Mouse (Mus musculus) intestine, embryonic 16.5 days (tissue): ENCODE data around the gene Hdgf. TPM values are rescaled to one million over a fixed set of nuclear protein-coding genes. Genes with fewer than 3 reads are reported as not detected.
"Not testable (repeated sequence)": the region's sequence is repeated elsewhere in the genome, so short reads cannot be mapped to it uniquely, and the experiment has no call there.

ENCODE experiments used
- ATAC-seq: fragments of 200-750 bp; cut with Nextera tagmentation; 2 replicates; pipeline ENCODE4 v1.8.0; 2017; ENCODE audit warnings: moderate TSS enrichment, moderate library complexity
- H3K27ac ChIP-seq: fragments of 300-500 bp; sonication (generic); 2 replicates; pipeline ENCODE4 v1.5.1; 2014; ENCODE audit warnings: mild to moderate bottlenecking, low read length
- H3K27me3 ChIP-seq: fragments of 300-500 bp; sonication (generic); replicated peaks from 2 replicates; pipeline ENCODE4 v1.6.1; 2014; ENCODE audit warnings: low read length, control low read depth, mixed read lengths; ENCODE audit not compliant: control insufficient read depth, insufficient read depth
- H3K36me3 ChIP-seq: fragments of 300-500 bp; sonication (generic); 2 replicates; pipeline ENCODE4 v1.6.1; 2014; ENCODE audit warnings: low read length, control low read depth; ENCODE audit not compliant: control insufficient read depth, insufficient read depth
- H3K4me1 ChIP-seq: fragments of 300-500 bp; sonication (generic); 2 replicates; pipeline ENCODE4 v1.6.1; 2014; ENCODE audit warnings: low read length, control low read depth, mixed read lengths; ENCODE audit not compliant: control insufficient read depth, insufficient read depth
- H3K4me2 ChIP-seq: fragments of 300-500 bp; sonication (generic); 2 replicates; pipeline ENCODE4 v1.6.1; 2014; ENCODE audit warnings: low read depth, low read length, control low read depth
- H3K4me3 ChIP-seq: fragments of 300-500 bp; sonication (generic); 2 replicates; pipeline ENCODE4 v1.5.1; 2014; ENCODE audit warnings: mild to moderate bottlenecking, low read length
- H3K9ac ChIP-seq: fragments of 300-500 bp; sonication (generic); 2 replicates; pipeline ENCODE4 v1.6.1; 2014; ENCODE audit warnings: low read depth, low read length
- H3K9me3 ChIP-seq: fragments of 300-500 bp; sonication (generic); 2 replicates; pipeline ENCODE4 v1.6.1; 2016; ENCODE audit warnings: low read length, control low read depth; ENCODE audit not compliant: control insufficient read depth
- WGBS: fragments of 180-500 bp; shearing (Covaris S2); extraction: QIAGEN DNeasy Blood & Tissue Kit; methylation state at CpG from one replicate; pipeline ENCODE4 v1.1.7; 2014; 5-methylcytosine and 5-hydroxymethylcytosine counted together
- polyA plus RNA-seq: library from polyadenylated mRNA; unstranded; fragments of >200 nt; fragmentation: Nextera tagmentation; extraction: Ambion mirVana; gene quantifications from 2 replicates; pipeline ENCODE4 v1.2.1, GENCODE M21; 2015

Gene Hdgf
- polyA plus RNA-seq, 1 experiment from 2014 or later, result 76.0 TPM

GRCm38 (mm10) chr3:87886416-87886815 is 19.7 kb upstream of the Hdgf start:
- Histone ChIP-seq H3K9ac (0 out of 2 replicates have a peak overlapping the region, but pooled peaks have one; percentile 54), H3K9me3 (no peaks in the 10 kb centered on the region), H3K4me1 (peaks cover 17% of the 10 kb centered on the region), H3K36me3 (no peaks in the 10 kb centered on the region), H3K27ac (no peak overlapping the region), H3K4me3 (peak overlapping the region; percentile 100), H3K4me2 (no peak overlapping the region), H3K27me3 (no peaks in the 10 kb centered on the region)
- ATAC-seq, result no peak
- 82% methylated on average over 6 of the region's 6 CpGs for WGBS

GRCm38 (mm10) chr3:87887400-87887799 is 18.7 kb upstream of the Hdgf start:
- 86% methylated on average over 4 of the region's 4 CpGs for WGBS
- not testable (repeated sequence) for H3K4me2 ChIP-seq, H3K9ac ChIP-seq, H3K36me3 ChIP-seq, H3K9me3 ChIP-seq, ATAC-seq, H3K4me3 ChIP-seq, H3K27ac ChIP-seq, H3K27me3 ChIP-seq
- H3K4me1 ChIP-seq, result peaks cover 17% of the 10 kb centered on the region

- Histone ChIP-seq H3K27me3 (no peaks in the 10 kb centered on the region), H3K9me3 (no peaks in the 10 kb centered on the region), H3K4me1 (peaks cover 1% of the 10 kb centered on the region; the same call in 1 of the 2 replicates), H3K4me2 (no peak overlapping the region), H3K36me3 (no peaks in the 10 kb centered on the region), H3K27ac (no peak overlapping the region), H3K4me3 (no peak overlapping the region), H3K9ac (no peak overlapping the region)
- 71% methylated on average over 3 of the region's 3 CpGs for WGBS
- ATAC-seq, result no peak
These were observed 14.6 kb upstream of the Hdgf start for GRCm38 (mm10) chr3:87891481-87891880.

GRCm38 (mm10) chr3:87893367-87893905 is 12.7 kb upstream of the Hdgf start:
- Histone ChIP-seq H3K4me1 (no peaks in the 10 kb centered on the region), H3K27ac (no peak overlapping the region), H3K4me2 (no peak overlapping the region), H3K9me3 (no peaks in the 10 kb centered on the region), H3K9ac (no peak overlapping the region), H3K4me3 (no peak overlapping the region), H3K27me3 (no peaks in the 10 kb centered on the region), H3K36me3 (no peaks in the 10 kb centered on the region)
- no peak for ATAC-seq
- 74% methylated on average over 3 of the region's 3 CpGs for WGBS

- no peaks in the 10 kb centered on the region for H3K27me3 ChIP-seq
- no peaks in the 10 kb centered on the region for H3K4me1 ChIP-seq
- no peak overlapping the region for H3K27ac ChIP-seq
- 66% methylated on average over 3 of the region's 3 CpGs for WGBS
- H3K36me3 ChIP-seq, result no peaks in the 10 kb centered on the region
- no peak overlapping the region for H3K4me3 ChIP-seq
- ATAC-seq, result no peak
- no peaks in the 10 kb centered on the region for H3K9me3 ChIP-seq
- H3K4me2 ChIP-seq, result no peak overlapping the region
- no peak overlapping the region for H3K9ac ChIP-seq
These were observed 6.9 kb upstream of the Hdgf start for GRCm38 (mm10) chr3:87899266-87899665.

- H3K36me3 ChIP-seq, result no peaks in the 10 kb centered on the region
- no peak overlapping the region for H3K27ac ChIP-seq
- no peaks in the 10 kb centered on the region for H3K9me3 ChIP-seq
- 85% methylated on average over 3 of the region's 3 CpGs for WGBS
- no peaks in the 10 kb centered on the region for H3K27me3 ChIP-seq
- no peak overlapping the region for H3K4me2 ChIP-seq
- no peak overlapping the region for H3K9ac ChIP-seq
- no peaks in the 10 kb centered on the region for H3K4me1 ChIP-seq
- H3K4me3 ChIP-seq, result no peak overlapping the region
- ATAC-seq, result no peak
These were observed 6.3 kb upstream of the Hdgf start for GRCm38 (mm10) chr3:87899776-87900175.

GRCm38 (mm10) chr3:87901036-87901624 is 5.0 kb upstream of the Hdgf start:
- H3K9me3 ChIP-seq, result no peaks in the 10 kb centered on the region
- no peak overlapping the region for H3K9ac ChIP-seq
- H3K36me3 ChIP-seq, result no peaks in the 10 kb centered on the region
- no peak overlapping the region for H3K4me2 ChIP-seq
- no peaks in the 10 kb centered on the region for H3K27me3 ChIP-seq
- H3K27ac ChIP-seq, result no peak overlapping the region
- no peaks in the 10 kb centered on the region for H3K4me1 ChIP-seq
- ATAC-seq, result no peak
- H3K4me3 ChIP-seq, result no peak overlapping the region
- 24% methylated on average over 1 of the region's 1 CpGs for WGBS

GRCm38 (mm10) chr3:87901959-87902358 is 4.2 kb upstream of the Hdgf start:
- not testable (repeated sequence) for H3K4me1 ChIP-seq, H3K9me3 ChIP-seq, H3K27me3 ChIP-seq, H3K4me2 ChIP-seq, ATAC-seq, H3K36me3 ChIP-seq, H3K27ac ChIP-seq, H3K9ac ChIP-seq, H3K4me3 ChIP-seq
- WGBS, result 79% methylated on average over 6 of the region's 6 CpGs

GRCm38 (mm10) chr3:87903821-87904220 is 2.3 kb upstream of the Hdgf start:
- ATAC-seq, result no peak
- no peak overlapping the region for H3K27ac ChIP-seq

GRCm38 (mm10) chr3:87906601-87906980 is 470 bp downstream of the Hdgf start:
- Histone ChIP-seq H3K4me1 (peaks cover 31% of the 10 kb centered on the region), H3K36me3 (no peaks in the 10 kb centered on the region), H3K27me3 (no peaks in the 10 kb centered on the region), H3K4me3 (peak overlapping the region; percentile 98), H3K9ac (peak overlapping the region; percentile 99), H3K9me3 (no peaks in the 10 kb centered on the region), H3K27ac (peak overlapping the region; percentile 95), H3K4me2 (peak overlapping the region; percentile 72)
- peak; percentile 9 for ATAC-seq
- WGBS, result 1% methylated on average over 38 of the region's 47 CpGs

More at GRCm38 (mm10) chr3:87903821-87904220, 2.3 kb upstream of the Hdgf start:
- H3K4me1 ChIP-seq, result peaks cover 11% of the 10 kb centered on the region
- no peak overlapping the region for H3K9ac ChIP-seq
- no peaks in the 10 kb centered on the region for H3K9me3 ChIP-seq
- WGBS, result 50% methylated on average over 5 of the region's 5 CpGs
- no peaks in the 10 kb centered on the region for H3K27me3 ChIP-seq
- no peaks in the 10 kb centered on the region for H3K36me3 ChIP-seq
- H3K4me3 ChIP-seq, result no peak overlapping the region
- no peak overlapping the region for H3K4me2 ChIP-seq
